ENCODE assay signal across 22 mouse cellular contexts in the genomic region with DNA sequence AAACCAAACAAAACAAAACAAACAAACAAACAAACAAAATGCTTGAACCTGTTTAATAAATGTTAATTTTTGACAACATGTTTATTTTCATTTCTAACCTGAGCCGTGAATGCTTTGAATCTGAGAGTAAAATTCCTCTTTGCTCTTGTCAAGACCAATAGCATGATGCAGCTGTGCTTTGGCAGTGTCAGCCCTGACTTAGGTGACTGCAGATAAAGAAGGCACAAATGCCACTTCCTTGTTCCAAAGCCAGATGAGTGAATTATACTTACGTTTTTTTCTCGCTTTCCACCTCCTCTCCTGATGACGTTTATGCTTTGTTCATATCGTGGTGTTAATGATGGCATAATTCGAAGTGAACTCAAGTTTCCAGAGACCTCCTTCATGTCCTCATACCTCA.
A peak's percentile ranks its signal among the peaks of the same experiment; 100 is the strongest.
DNase-seq lines count a peak whose midpoint lies in the region; TF ChIP-seq lines count a peak whose summit lies in the region.
"Had no signal": no experiment of that assay in that cellular context is flagged by ENCODE, and none has a peak within 500 bp of the region (broad histone marks: within the 10 kb centered on the region; RNA-seq: fewer than 3 reads in every experiment).

No protein-coding gene starts in this region.

- H3K36me3 ChIP-seq in MEL (ENCODE audit: control insufficient read depth in 1 of 2, insufficient read depth in 2 of 2, low read length in 2 of 2), result peaks cover 0 to 26% of the 10 kb centered on the region in 2 experiments; a peak in 2 of 4 replicates
- H3K36me3 ChIP-seq in splenic B cell, adult 2 months (ENCODE audit: control insufficient read depth, insufficient read depth, low read length, poor library complexity, severe bottlenecking), result peaks cover 2% of the 10 kb centered on the region; the same call in 1 of the 2 replicates
- no peaks in the 10 kb centered on the region for H3K36me3 ChIP-seq in embryonic facial prominence, embryonic 10.5 days (replicated peaks)
- H3K36me3 ChIP-seq: embryonic facial prominence, embryonic 13.5 days; embryonic facial prominence, embryonic 15.5 days; forebrain, embryonic 10.5 days; forebrain, embryonic 12.5 days had no signal

- H3K27ac ChIP-seq in MEL (ENCODE audit: control insufficient read depth, low read depth, low read length), result no peak overlapping the region
- no peak overlapping the region for H3K27ac ChIP-seq in embryonic facial prominence, embryonic 10.5 days (replicated peaks)
- H3K27ac ChIP-seq: embryonic facial prominence, embryonic 13.5 days; embryonic facial prominence, embryonic 15.5 days; forebrain, embryonic 10.5 days; forebrain, embryonic 12.5 days had no signal

- peaks cover 16 to 22% of the 10 kb centered on the region in 2 experiments for H3K4me1 ChIP-seq in MEL (ENCODE audit: control insufficient read depth in 1 of 2, insufficient read depth in 2 of 2, low read length in 2 of 2)
- H3K4me1 ChIP-seq in embryonic facial prominence, embryonic 10.5 days, result 0 out of 2 replicates have a peak, but pooled peaks cover 3% of the 10 kb centered on the region
- H3K4me1 ChIP-seq: embryonic facial prominence, embryonic 13.5 days; embryonic facial prominence, embryonic 15.5 days had no signal

- no peaks in the 10 kb centered on the region for H3K79me2 ChIP-seq in MEL (ENCODE audit: control insufficient read depth, insufficient read depth, low read length, poor library complexity)

- no peaks in the 10 kb centered on the region for H3K27me3 ChIP-seq in MEL (ENCODE audit: control insufficient read depth in 1 of 2, insufficient read depth in 2 of 2, low read length in 2 of 2)
- no peaks in the 10 kb centered on the region for H3K27me3 ChIP-seq in splenic B cell, adult 2 months (ENCODE audit: control insufficient read depth, insufficient read depth, low read length, poor library complexity, severe bottlenecking)
- no peaks in the 10 kb centered on the region for H3K27me3 ChIP-seq in embryonic facial prominence, embryonic 10.5 days (replicated peaks; ENCODE audit: low read depth, poor library complexity, severe bottlenecking)
- H3K27me3 ChIP-seq: CH12.LX; embryonic facial prominence, embryonic 13.5 days; embryonic facial prominence, embryonic 15.5 days; forebrain, embryonic 12.5 days; Patski had no signal

- no peak for TF ChIP-seq POLR2A in MEL (IDR thresholded peaks at IDR 0.05; ENCODE audit: control insufficient read depth in 1 of 2, insufficient read depth in 1 of 2, low read depth in 1 of 2, low read length in 2 of 2, poor library complexity in 1 of 2)

- peak; percentile 24 to 56; a peak in 2 of 4 replicates for TF ChIP-seq EP300 in MEL (IDR thresholded peaks at IDR 0.05; ENCODE audit: low read depth in 1 of 2, low read length in 2 of 2)

- DNase-seq in thymus, postnatal 0 days (ENCODE audit: low spot score), result peak; percentile 36
- DNase-seq in thymus, postnatal 4 days, result no peak
- peak; percentile 69 for DNase-seq in MEL (ENCODE audit: low read depth, low spot score)
- DNase-seq in splenic B cell, adult 2 months (ENCODE audit: low read depth, low spot score), result peak; percentile 7
- DNase-seq in embryonic facial prominence, embryonic 10.5 days (ENCODE audit: low spot score), result no peak
- DNase-seq: adrenal gland, adult 8-10 months; adrenal gland, postnatal 14 days; adrenal gland, postnatal 36 days; B cell, adult 2 months; cerebellum, adult 11-12 months; cerebellum, adult 2 months; cerebellum, adult 9-10 months; cerebellum, postnatal 10 days; cerebellum, postnatal 25 days had no signal

- H3K9ac ChIP-seq in MEL (ENCODE audit: control insufficient read depth, low read depth, low read length, poor library complexity, severe bottlenecking), result no peak overlapping the region
- H3K9ac ChIP-seq: embryonic facial prominence, embryonic 13.5 days; embryonic facial prominence, embryonic 15.5 days; forebrain, embryonic 12.5 days had no signal

- TF ChIP-seq CTCF in MEL (IDR thresholded peaks at IDR 0.05 in 2 of 3, conservative IDR thresholded peaks at IDR 0.05 in 1 of 3; ENCODE audit: control insufficient read depth in 1 of 3, insufficient read depth in 1 of 3, low read depth in 2 of 3, low read length in 3 of 3, poor library complexity in 1 of 3, severe bottlenecking in 1 of 3), result no peak

- TF ChIP-seq RAD21 in MEL (IDR thresholded peaks at IDR 0.05; ENCODE audit: low read depth, low read length), result no peak

- WGBS in embryonic facial prominence, embryonic 10.5 days, result 92% methylated on average over 6 of the region's 6 CpGs

- H3K9me3 ChIP-seq in MEL (replicated peaks; ENCODE audit: insufficient read depth, low read length), result no peaks in the 10 kb centered on the region
- no peaks in the 10 kb centered on the region for H3K9me3 ChIP-seq in embryonic facial prominence, embryonic 10.5 days
- H3K9me3 ChIP-seq: embryonic facial prominence, embryonic 13.5 days; embryonic facial prominence, embryonic 15.5 days; forebrain, embryonic 10.5 days; forebrain, embryonic 12.5 days; G1E had no signal

- H3K4me3 ChIP-seq in MEL (ENCODE audit: control insufficient read depth in 1 of 2, insufficient read depth in 1 of 2, low read depth in 2 of 2, low read length in 2 of 2), result no peak overlapping the region
- H3K4me3 ChIP-seq in embryonic facial prominence, embryonic 10.5 days, result no peak overlapping the region
- H3K4me3 ChIP-seq: embryonic facial prominence, embryonic 13.5 days; embryonic facial prominence, embryonic 15.5 days; erythroblast, embryonic 14.5 days; forebrain, embryonic 10.5 days; forebrain, embryonic 12.5 days had no signal

TF ChIP-seq in MEL, 35 proteins besides CTCF, POLR2A, EP300 and RAD21:
- TF ChIP-seq ETS1 (IDR thresholded peaks at IDR 0.05; ENCODE audit: low read depth, low read length), result peak; percentile 64; the same call in 1 of the 2 replicates
- 0 out of 2 replicates have a peak, but pooled peaks have one; percentile 16 for TF ChIP-seq GATA1 (IDR thresholded peaks at IDR 0.05; ENCODE audit: low read depth, low read length)
- TF ChIP-seq TAL1 (IDR thresholded peaks at IDR 0.05; ENCODE audit: low read length), result 0 out of 2 replicates have a peak, but pooled peaks have one; percentile 6
- TF ChIP-seq CHD2 (IDR thresholded peaks at IDR 0.05; ENCODE audit: low read length), result no peak
- TF ChIP-seq TCF12 (IDR thresholded peaks at IDR 0.05; ENCODE audit: low read depth, low read length), result peak; percentile 41
- TF ChIP-seq ZNF384 (IDR thresholded peaks at IDR 0.05; ENCODE audit: low read depth, low read length), result peak; percentile 59; the same call in 1 of the 2 replicates
- peak; percentile 70 for TF ChIP-seq ELF1 (IDR thresholded peaks at IDR 0.05; ENCODE audit: low read depth, low read length)
- 0 out of 2 replicates have a peak, but pooled peaks have one; percentile 17 for TF ChIP-seq RCOR1 (IDR thresholded peaks at IDR 0.05; ENCODE audit: low read depth, low read length)
- no peak for TF ChIP-seq JUND (IDR thresholded peaks at IDR 0.05; ENCODE audit: low read depth, low read length)

Comparison
In these comparisons a context has a peak if more than half of its experiments do, and no peak if none do; other contexts are left out.
1. DNase-seq: peak in thymus, postnatal 0 days (single experiment), MEL (single experiment) and splenic B cell, adult 2 months (single experiment); none in thymus, postnatal 4 days (single experiment) and embryonic facial prominence, embryonic 10.5 days (single experiment).